Mouse (Mus musculus): Measurements from ENCODE around the gene P4hb. TPM values are rescaled to one million over a fixed set of nuclear protein-coding genes. Genes with fewer than 3 reads are reported as not detected.
"Not testable (repeated sequence)": the region's sequence is repeated elsewhere in the genome, so short reads cannot be mapped to it uniquely, and the experiment has no call there.

The P4hb gene
- polyA plus RNA-seq, 1 experiment from 2014 or later = 425 TPM

GRCm38 (mm10) chr11:120560952-120561728 lies 11.9 kb downstream of the P4hb start:
- Histone ChIP-seq H3K27ac (no peak overlapping the region), H3K4me3 (no peak overlapping the region), H3K9ac (no peak overlapping the region), H3K4me1 (no peaks in the 10 kb centered on the region), H3K27me3 (replicated peaks) (no peaks in the 10 kb centered on the region), H3K4me2 (replicated peaks) (no peak overlapping the region), H3K36me3 (peaks cover 73% of the 10 kb centered on the region), H3K9me3 (0 out of 2 replicates have a peak, but pooled peaks cover 11% of the 10 kb centered on the region)
- ATAC-seq (ENCODE audit: low FRiP score, low read depth) = no peak
- 93% methylated on average over 13 of the region's 13 CpGs for WGBS

- not testable (repeated sequence) for H3K4me3 ChIP-seq; H3K27ac ChIP-seq; H3K27me3 ChIP-seq (replicated peaks); H3K9ac ChIP-seq; ATAC-seq (ENCODE audit: low FRiP score, low read depth); H3K4me1 ChIP-seq; H3K4me2 ChIP-seq (replicated peaks)
- Histone ChIP-seq H3K9me3 (0 out of 2 replicates have a peak, but pooled peaks cover 11% of the 10 kb centered on the region), H3K36me3 (peaks cover 51% of the 10 kb centered on the region)
- 87% methylated on average over 6 of the region's 6 CpGs for WGBS
Observed at GRCm38 (mm10) chr11:120558843-120559242, 14.2 kb downstream of the P4hb start.

GRCm38 (mm10) chr11:120555260-120555659 lies 17.8 kb downstream of the P4hb start:
- no peak for ATAC-seq (ENCODE audit: low FRiP score, low read depth)
- 87% methylated on average over 2 of the region's 2 CpGs for WGBS

GRCm38 (mm10) chr11:120554834-120555233 lies 18.2 kb downstream of the P4hb start:
- 86% methylated on average over 7 of the region's 7 CpGs for WGBS
- Histone ChIP-seq H3K9ac (no peak overlapping the region), H3K27ac (no peak overlapping the region), H3K36me3 (peaks cover 11% of the 10 kb centered on the region), H3K4me1 (peaks cover 5% of the 10 kb centered on the region), H3K27me3 (replicated peaks) (no peaks in the 10 kb centered on the region), H3K4me2 (replicated peaks) (no peak overlapping the region), H3K9me3 (0 out of 2 replicates have a peak, but pooled peaks cover 11% of the 10 kb centered on the region), H3K4me3 (no peak overlapping the region)
- ATAC-seq (ENCODE audit: low FRiP score, low read depth) = no peak

More at GRCm38 (mm10) chr11:120555260-120555659, 17.8 kb downstream of the P4hb start:
- 0 out of 2 replicates have a peak, but pooled peaks cover 11% of the 10 kb centered on the region for H3K9me3 ChIP-seq
- H3K4me3 ChIP-seq = no peak overlapping the region
- no peak overlapping the region for H3K4me2 ChIP-seq (replicated peaks)
- H3K27ac ChIP-seq = no peak overlapping the region
- peaks cover 15% of the 10 kb centered on the region for H3K36me3 ChIP-seq
- H3K9ac ChIP-seq = no peak overlapping the region
- peaks cover under 1% of the 10 kb centered on the region for H3K4me1 ChIP-seq
- H3K27me3 ChIP-seq (replicated peaks) = no peaks in the 10 kb centered on the region

- Histone ChIP-seq H3K4me1 (peaks cover 18% of the 10 kb centered on the region), H3K36me3 (no peaks in the 10 kb centered on the region), H3K9ac (no peak overlapping the region), H3K9me3 (0 out of 2 replicates have a peak, but pooled peaks cover 9% of the 10 kb centered on the region), H3K4me2 (replicated peaks) (no peak overlapping the region), H3K27ac (no peak overlapping the region), H3K4me3 (no peak overlapping the region), H3K27me3 (replicated peaks) (no peaks in the 10 kb centered on the region)
- WGBS = 84% methylated on average over 5 of the region's 5 CpGs
- ATAC-seq (ENCODE audit: low FRiP score, low read depth) = no peak
Observed at GRCm38 (mm10) chr11:120552736-120553135, 20.3 kb downstream of the P4hb start.

GRCm38 (mm10) chr11:120550810-120551440 lies 22.1 kb downstream of the P4hb start, which contains the start of gene Ppp1r27:
Gene Ppp1r27, minus strand, starts transcription at chr11:120551132.
- no peaks in the 10 kb centered on the region for H3K9me3 ChIP-seq
- H3K4me1 ChIP-seq = peaks cover 25% of the 10 kb centered on the region
- H3K4me3 ChIP-seq = peak within 1 kb of the TSS; percentile 88
- H3K27ac ChIP-seq = 0 out of 2 replicates have a peak within 1 kb of the TSS, but pooled peaks have one; percentile 37
- H3K36me3 ChIP-seq = 0 out of 2 replicates have a peak, but pooled peaks cover 3% of the 10 kb centered on the region
- ATAC-seq (ENCODE audit: low FRiP score, low read depth) = no peak
- H3K27me3 ChIP-seq (replicated peaks) = no peaks in the 10 kb centered on the region
- WGBS = 94% methylated on average over 28 of the region's 28 CpGs
- peak within 1 kb of the TSS; percentile 98 for H3K9ac ChIP-seq
- peak within 1 kb of the TSS; percentile 96 for H3K4me2 ChIP-seq (replicated peaks)

- Histone ChIP-seq H3K27me3 (replicated peaks) (no peaks in the 10 kb centered on the region), H3K4me2 (replicated peaks) (peak overlapping the region; percentile 96), H3K36me3 (0 out of 2 replicates have a peak, but pooled peaks cover 3% of the 10 kb centered on the region), H3K4me1 (peaks cover 26% of the 10 kb centered on the region), H3K9me3 (no peaks in the 10 kb centered on the region), H3K4me3 (peak overlapping the region; percentile 88), H3K9ac (peak overlapping the region; percentile 98), H3K27ac (peak overlapping the region; percentile 37; the same call in 1 of the 2 replicates)
- ATAC-seq (ENCODE audit: low FRiP score, low read depth) = peak; percentile 66; the same call in 1 of the 2 replicates
- WGBS = 73% methylated on average over 11 of the region's 11 CpGs
Observed at GRCm38 (mm10) chr11:120549986-120550809, 22.9 kb downstream of the P4hb start.

GRCm38 (mm10) chr11:120549168-120549945 lies 23.7 kb downstream of the P4hb start, which contains the start of gene Mcrip1:
Gene Mcrip1, minus strand, starts transcription at chr11:120549727.
- Histone ChIP-seq H3K4me1 (peaks cover 26% of the 10 kb centered on the region), H3K27me3 (replicated peaks) (no peaks in the 10 kb centered on the region), H3K4me3 (peak within 1 kb of the TSS; percentile 88), H3K9ac (peak within 1 kb of the TSS; percentile 98), H3K27ac (peak within 1 kb of the TSS; percentile 80), H3K9me3 (no peaks in the 10 kb centered on the region), H3K36me3 (peaks cover 9% of the 10 kb centered on the region), H3K4me2 (replicated peaks) (peak within 1 kb of the TSS; percentile 96)
- ATAC-seq (ENCODE audit: low FRiP score, low read depth) = peak; percentile 92
- under 1% methylated on average over 86 of the region's 87 CpGs for WGBS

GRCm38 (mm10) chr11:120548786-120549167 lies 24.3 kb downstream of the P4hb start:
- no peak for ATAC-seq (ENCODE audit: low FRiP score, low read depth)
- no peaks in the 10 kb centered on the region for H3K9me3 ChIP-seq
- H3K27ac ChIP-seq = peak overlapping the region; percentile 80; the same call in 1 of the 2 replicates
- H3K9ac ChIP-seq = peak overlapping the region; percentile 98
- WGBS = 35% methylated on average over 7 of the region's 7 CpGs
- peaks cover 15% of the 10 kb centered on the region for H3K36me3 ChIP-seq
- H3K4me3 ChIP-seq = peak overlapping the region; percentile 88
- H3K27me3 ChIP-seq (replicated peaks) = no peaks in the 10 kb centered on the region
- peaks cover 26% of the 10 kb centered on the region for H3K4me1 ChIP-seq
- H3K4me2 ChIP-seq (replicated peaks) = peak overlapping the region; percentile 96

GRCm38 (mm10) chr11:120548214-120548613 lies 24.8 kb downstream of the P4hb start:
- Histone ChIP-seq H3K4me1 (peaks cover 26% of the 10 kb centered on the region), H3K9ac (peak overlapping the region; percentile 98), H3K9me3 (no peaks in the 10 kb centered on the region), H3K4me3 (peak overlapping the region; percentile 88; the same call in 1 of the 2 replicates), H3K27ac (no peak overlapping the region), H3K27me3 (replicated peaks) (no peaks in the 10 kb centered on the region), H3K36me3 (peaks cover 21% of the 10 kb centered on the region), H3K4me2 (replicated peaks) (peak overlapping the region; percentile 96)
- no peak for ATAC-seq (ENCODE audit: low FRiP score, low read depth)
- WGBS = 89% methylated on average over 3 of the region's 3 CpGs

GRCm38 (mm10) chr11:120547469-120547868 lies 25.6 kb downstream of the P4hb start:
- H3K4me3 ChIP-seq = no peak overlapping the region
- peak overlapping the region; percentile 96; the same call in 1 of the 2 replicates for H3K4me2 ChIP-seq (replicated peaks)
- peaks cover 28% of the 10 kb centered on the region for H3K36me3 ChIP-seq
- H3K4me1 ChIP-seq = peaks cover 26% of the 10 kb centered on the region
- no peaks in the 10 kb centered on the region for H3K27me3 ChIP-seq (replicated peaks)
- no peak overlapping the region for H3K27ac ChIP-seq
- H3K9me3 ChIP-seq = no peaks in the 10 kb centered on the region
- H3K9ac ChIP-seq = no peak overlapping the region
- ATAC-seq (ENCODE audit: low FRiP score, low read depth) = no peak
- 77% methylated on average over 2 of the region's 2 CpGs for WGBS
